Mouse (Mus musculus) neural tube, embryonic 13.5 days (tissue): ENCODE results near the gene Dzank1. TPM values are rescaled to one million over a fixed set of nuclear protein-coding genes. Genes with fewer than 3 reads are reported as not detected.

Experiments used
- ATAC-seq: fragments of 200-750 bp; cut with Nextera tagmentation; 2 replicates; pipeline ENCODE4 v1.8.0; 2017; ENCODE audit warnings: low read depth, mild to moderate bottlenecking, moderate TSS enrichment, moderate library complexity
- H3K27ac ChIP-seq: fragments of 300-500 bp; sonication (generic); replicated peaks from 2 replicates; pipeline ENCODE4 v1.5.1; 2015; ENCODE audit warnings: moderate library complexity, mild to moderate bottlenecking, inconsistent platforms
- H3K27me3 ChIP-seq: fragments of 300-500 bp; sonication (generic); 2 replicates; pipeline ENCODE4 v1.6.1; 2015; ENCODE audit warnings: mild to moderate bottlenecking, inconsistent platforms
- H3K36me3 ChIP-seq: fragments of 300-500 bp; sonication (generic); 2 replicates; pipeline ENCODE4 v1.6.1; 2015; ENCODE audit warnings: mild to moderate bottlenecking, inconsistent platforms
- H3K4me1 ChIP-seq: fragments of 300-500 bp; sonication (generic); replicated peaks from 2 replicates; pipeline ENCODE4 v1.6.1; 2015; ENCODE audit warnings: inconsistent platforms
- H3K4me2 ChIP-seq: fragments of 300-500 bp; sonication (generic); 2 replicates; pipeline ENCODE4 v1.6.1; 2015; ENCODE audit warnings: inconsistent platforms, mild to moderate bottlenecking, moderate library complexity
- H3K4me3 ChIP-seq: fragments of 300-500 bp; sonication (generic); 2 replicates; pipeline ENCODE4 v1.5.1; 2015; ENCODE audit warnings: mild to moderate bottlenecking, inconsistent platforms
- H3K9ac ChIP-seq: fragments of 300-500 bp; sonication (generic); 2 replicates; pipeline ENCODE4 v1.6.1; 2015; ENCODE audit warnings: moderate library complexity, mild to moderate bottlenecking, inconsistent platforms
- H3K9me3 ChIP-seq: fragments of 300-500 bp; sonication (generic); 2 replicates; pipeline ENCODE4 v1.6.1; 2016; ENCODE audit warnings: inconsistent platforms
- WGBS: fragments of 180-500 bp; shearing (Covaris S2); methylation state at CpG from one replicate; pipeline ENCODE4 v1.1.7; 2015; 5-methylcytosine and 5-hydroxymethylcytosine counted together
- polyA plus RNA-seq: library from polyadenylated mRNA; unstranded; fragments of >200 nt; fragmentation: Nextera tagmentation; extraction: Ambion mirVana; gene quantifications from 2 replicates; pipeline ENCODE4 v1.2.1, GENCODE M21; 2015

Dzank1 gene
- polyA plus RNA-seq, 1 experiment from 2014 or later, result 12.9 TPM

DNA sequence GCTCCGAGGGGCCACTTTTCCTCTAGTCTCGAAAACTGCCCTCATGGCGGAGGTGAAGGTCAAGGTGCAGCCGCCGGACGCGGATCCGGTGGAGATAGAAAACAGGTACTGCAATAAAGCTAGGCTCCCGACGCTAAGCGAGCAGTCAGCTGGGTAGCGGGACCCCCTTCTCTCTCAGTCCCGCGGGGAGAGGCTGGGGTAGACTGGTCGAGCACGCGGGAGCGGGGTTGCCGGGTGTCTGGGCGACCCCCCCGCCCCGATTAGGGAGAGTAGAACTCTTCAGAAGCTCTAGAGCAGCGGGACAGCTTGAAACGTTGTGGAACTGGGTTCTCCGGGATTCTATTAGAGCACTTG, 584 bp upstream of the Dzank1 start:
- 0 out of 2 replicates have a peak, but pooled peaks cover 6% of the 10 kb centered on the region for H3K27me3 ChIP-seq

DNA sequence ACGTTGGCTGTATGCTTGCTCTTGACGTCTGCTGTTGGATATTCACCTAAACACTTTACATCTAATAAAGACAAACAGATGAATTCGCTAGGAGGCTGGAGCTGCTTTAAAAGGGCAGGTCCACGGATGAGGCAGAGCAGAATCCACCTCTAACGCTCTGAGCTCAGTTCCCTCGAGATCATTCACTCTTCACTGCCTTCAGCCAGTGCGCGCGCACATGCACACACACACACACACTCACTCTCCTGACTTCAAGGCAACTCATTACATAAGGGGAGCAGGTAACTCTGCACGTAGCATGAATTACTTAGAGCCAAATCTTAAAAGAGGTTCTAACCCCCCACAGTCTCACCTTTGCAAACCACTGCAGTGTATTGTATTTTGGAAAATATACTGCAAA, 1.4 kb downstream of the Dzank1 start:
- H3K27ac ChIP-seq, result no peak overlapping the region
- H3K27me3 ChIP-seq, result 0 out of 2 replicates have a peak, but pooled peaks cover 6% of the 10 kb centered on the region
- H3K9me3 ChIP-seq, result no peaks in the 10 kb centered on the region
- peak overlapping the region; percentile 95; the same call in 1 of the 2 replicates for H3K4me3 ChIP-seq
- H3K9ac ChIP-seq, result peak overlapping the region; percentile 92
- peaks cover 31% of the 10 kb centered on the region for H3K4me1 ChIP-seq
- H3K4me2 ChIP-seq, result peak overlapping the region; percentile 96
- peaks cover 17% of the 10 kb centered on the region for H3K36me3 ChIP-seq
- ATAC-seq, result no peak
- WGBS, result 48% methylated on average over 10 of the region's 10 CpGs

More for the DNA sequence above, 584 bp upstream of the Dzank1 start:
- Histone ChIP-seq H3K9ac (peak overlapping the region; percentile 92), H3K9me3 (no peaks in the 10 kb centered on the region), H3K4me3 (peak overlapping the region; percentile 95), H3K4me2 (peak overlapping the region; percentile 96), H3K27ac (peak overlapping the region; percentile 97), H3K36me3 (peaks cover 19% of the 10 kb centered on the region), H3K4me1 (peaks cover 31% of the 10 kb centered on the region)
- ATAC-seq, result peak; percentile 68
- WGBS, result under 1% methylated on average over 25 of the region's 25 CpGs

DNA sequence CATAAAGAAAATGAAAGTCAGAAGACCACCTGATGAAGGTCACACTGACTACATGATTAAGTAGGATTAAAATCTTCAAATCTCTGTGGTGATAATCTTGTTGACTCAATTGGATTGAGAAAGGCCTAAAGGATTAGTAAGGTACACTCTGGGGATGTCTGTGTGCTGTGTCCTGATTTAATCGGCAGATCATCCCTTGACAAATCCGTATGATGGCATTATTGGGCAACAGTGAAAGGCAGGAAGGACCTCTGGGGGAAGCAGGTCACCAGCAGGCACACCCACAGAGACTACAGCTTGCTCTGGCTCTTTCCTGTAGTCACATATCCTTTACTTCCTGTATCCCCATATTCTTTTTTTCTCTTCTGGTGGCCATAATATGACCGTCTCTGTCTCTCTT, 7.4 kb downstream of the Dzank1 start:
- no peak overlapping the region for H3K4me3 ChIP-seq
- no peaks in the 10 kb centered on the region for H3K4me1 ChIP-seq
- no peak overlapping the region for H3K9ac ChIP-seq
- WGBS, result 78% methylated on average over 3 of the region's 3 CpGs
- no peaks in the 10 kb centered on the region for H3K9me3 ChIP-seq
- H3K27ac ChIP-seq, result no peak overlapping the region
- peaks cover 31% of the 10 kb centered on the region for H3K36me3 ChIP-seq
- no peak for ATAC-seq
- no peak overlapping the region for H3K4me2 ChIP-seq
- H3K27me3 ChIP-seq, result no peaks in the 10 kb centered on the region

DNA sequence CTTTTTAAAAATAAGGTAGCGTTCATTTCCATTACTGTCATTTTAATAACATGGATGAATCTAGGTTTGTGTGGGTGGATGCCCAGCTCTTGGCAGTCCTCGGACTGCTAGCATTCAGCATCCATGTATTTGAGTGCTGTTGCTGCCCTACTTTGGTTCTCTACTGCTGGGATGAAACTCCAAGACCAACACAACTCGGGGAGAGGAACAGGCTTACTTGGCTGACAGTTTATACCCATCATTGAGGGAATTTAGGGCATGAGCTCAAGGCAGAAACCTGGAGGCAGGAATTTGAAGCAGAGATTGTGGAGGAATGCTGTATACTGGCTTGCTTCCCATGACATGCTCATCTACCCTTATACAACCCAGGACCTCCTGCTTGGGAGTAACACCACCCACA, 12.6 kb downstream of the Dzank1 start:
- Histone ChIP-seq H3K4me3 (no peak overlapping the region), H3K36me3 (peaks cover 17% of the 10 kb centered on the region), H3K9me3 (no peaks in the 10 kb centered on the region), H3K9ac (no peak overlapping the region), H3K4me1 (no peaks in the 10 kb centered on the region), H3K4me2 (no peak overlapping the region), H3K27ac (no peak overlapping the region), H3K27me3 (no peaks in the 10 kb centered on the region)
- ATAC-seq, result no peak
- 86% methylated on average over 3 of the region's 3 CpGs for WGBS

DNA sequence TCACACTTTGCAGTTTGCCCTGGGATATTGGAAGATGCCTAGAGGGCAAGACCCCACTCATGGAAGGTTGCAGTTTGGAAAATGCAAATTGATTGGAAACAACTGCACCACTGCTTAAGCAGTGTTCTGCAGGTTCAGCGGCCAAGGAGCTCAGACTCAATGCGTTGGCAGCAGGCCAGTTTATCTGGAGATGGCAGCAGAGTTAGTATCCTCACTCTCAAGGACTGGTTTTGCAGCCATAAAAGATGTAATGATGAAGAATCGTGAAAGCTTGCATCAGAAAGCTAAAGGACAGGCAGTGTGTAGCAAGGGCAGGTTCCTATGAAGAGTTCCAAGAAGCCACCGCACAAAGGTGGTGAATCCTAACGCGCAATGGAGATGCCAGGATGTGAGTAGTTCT, 25.1 kb downstream of the Dzank1 start:
- H3K4me2 ChIP-seq, result no peak overlapping the region
- WGBS, result 92% methylated on average over 6 of the region's 6 CpGs
- no peaks in the 10 kb centered on the region for H3K4me1 ChIP-seq
- H3K27me3 ChIP-seq, result no peaks in the 10 kb centered on the region
- H3K27ac ChIP-seq, result no peak overlapping the region
- peaks cover 46% of the 10 kb centered on the region for H3K36me3 ChIP-seq
- H3K9me3 ChIP-seq, result no peaks in the 10 kb centered on the region
- H3K9ac ChIP-seq, result no peak overlapping the region
- no peak for ATAC-seq
- no peak overlapping the region for H3K4me3 ChIP-seq

DNA sequence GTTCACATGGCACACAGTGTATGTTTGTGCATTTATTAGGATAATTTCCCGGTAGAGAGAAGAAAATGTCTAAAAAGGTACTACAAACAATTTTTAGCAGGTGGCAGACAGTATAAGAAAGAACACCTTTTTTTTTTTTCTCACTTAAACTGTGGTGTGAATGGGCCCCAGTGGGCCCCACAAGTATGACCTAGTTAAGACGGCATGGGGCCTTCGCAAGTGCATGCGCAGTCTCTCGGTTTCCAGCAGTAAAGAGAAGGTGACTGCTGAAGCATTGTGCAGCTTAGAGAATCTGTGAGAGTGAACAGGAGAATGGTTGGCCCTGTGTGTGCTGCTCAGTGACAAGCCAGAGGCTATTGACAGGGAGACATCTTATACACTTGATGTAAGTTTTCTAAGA, 37.9 kb downstream of the Dzank1 start:
- Histone ChIP-seq H3K9ac (no peak overlapping the region), H3K36me3 (peaks cover 42% of the 10 kb centered on the region), H3K27ac (no peak overlapping the region), H3K27me3 (no peaks in the 10 kb centered on the region), H3K9me3 (no peaks in the 10 kb centered on the region), H3K4me2 (no peak overlapping the region), H3K4me3 (no peak overlapping the region), H3K4me1 (peaks cover 8% of the 10 kb centered on the region; the same call in 1 of the 2 replicates)
- 93% methylated on average over 5 of the region's 5 CpGs for WGBS
- ATAC-seq, result no peak

DNA sequence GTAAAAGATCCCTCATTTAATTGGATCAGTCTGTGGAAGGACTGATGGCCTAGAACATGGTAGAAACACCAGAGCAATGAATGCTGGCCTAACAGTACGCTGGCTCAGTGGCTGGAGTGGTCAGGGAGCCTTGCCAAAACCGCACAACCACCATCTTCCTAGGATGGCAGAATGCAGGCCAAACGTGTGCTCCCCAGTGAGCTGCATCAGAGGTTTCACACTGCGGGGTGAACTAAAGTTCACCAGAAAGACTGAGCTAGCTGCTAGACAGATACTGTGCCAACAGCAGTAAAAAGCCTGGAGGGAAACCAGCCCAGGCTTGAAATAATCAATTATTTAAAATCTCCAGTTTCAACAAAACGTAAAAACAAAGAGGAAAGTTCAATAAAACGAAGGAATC, 39.7 kb downstream of the Dzank1 start:
- peaks cover 8% of the 10 kb centered on the region; the same call in 1 of the 2 replicates for H3K4me1 ChIP-seq
- ATAC-seq, result peak; percentile 63; the same call in 1 of the 2 replicates
- H3K27ac ChIP-seq, result no peak overlapping the region
- no peaks in the 10 kb centered on the region for H3K27me3 ChIP-seq
- 60% methylated on average over 6 of the region's 6 CpGs for WGBS
- no peaks in the 10 kb centered on the region for H3K9me3 ChIP-seq
- H3K4me2 ChIP-seq, result no peak overlapping the region
- H3K4me3 ChIP-seq, result no peak overlapping the region
- peaks cover 47% of the 10 kb centered on the region for H3K36me3 ChIP-seq
- no peak overlapping the region for H3K9ac ChIP-seq

DNA sequence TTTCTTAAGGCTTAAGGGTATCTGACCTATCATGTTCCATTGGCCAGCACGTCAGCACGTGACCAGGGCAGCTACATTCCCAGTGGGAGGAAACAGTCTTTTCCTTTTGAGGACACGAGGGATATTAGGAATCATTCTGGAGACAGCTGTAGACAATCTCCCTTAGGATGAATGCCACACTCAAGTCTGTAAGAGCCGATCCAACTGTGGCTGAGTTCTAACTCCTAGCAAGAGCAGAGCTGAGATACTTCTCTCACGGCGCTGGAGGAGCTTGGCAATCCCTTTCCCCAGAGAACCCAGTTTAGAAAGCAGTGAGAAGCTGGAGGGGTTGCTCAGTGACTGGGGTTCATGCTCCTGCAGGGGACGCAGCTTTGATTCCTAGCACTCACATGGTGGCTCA, 41.8 kb downstream of the Dzank1 start:
- ATAC-seq, result no peak
- 87% methylated on average over 7 of the region's 7 CpGs for WGBS
- peaks cover 61% of the 10 kb centered on the region for H3K36me3 ChIP-seq

DNA sequence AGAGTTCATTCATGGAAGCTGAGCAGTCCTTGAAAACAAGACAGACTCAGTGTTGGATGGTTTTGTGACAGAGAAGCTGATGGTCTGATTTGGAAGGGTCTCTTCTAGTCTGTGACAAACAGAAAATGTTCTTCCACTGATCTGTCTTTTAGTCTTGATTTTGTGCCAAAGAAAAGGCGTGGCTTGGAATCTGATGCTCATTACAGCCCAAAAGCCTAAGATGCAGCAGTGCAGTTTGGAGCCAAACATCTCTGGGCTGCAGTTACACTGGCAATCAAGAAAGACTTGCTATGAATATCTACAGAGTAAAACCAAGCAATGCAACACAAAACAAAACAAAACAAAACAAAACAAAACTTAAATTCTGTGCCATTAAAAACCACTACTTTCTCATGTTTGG, 43.1 kb downstream of the Dzank1 start:
- no peak overlapping the region for H3K9ac ChIP-seq
- H3K9me3 ChIP-seq, result no peaks in the 10 kb centered on the region
- H3K36me3 ChIP-seq, result peaks cover 66% of the 10 kb centered on the region
- ATAC-seq, result no peak
- no peak overlapping the region for H3K4me3 ChIP-seq
- peaks cover 8% of the 10 kb centered on the region; the same call in 1 of the 2 replicates for H3K4me1 ChIP-seq
- no peaks in the 10 kb centered on the region for H3K27me3 ChIP-seq
- no peak overlapping the region for H3K4me2 ChIP-seq
- 63% methylated on average over 1 of the region's 1 CpGs for WGBS
- no peak overlapping the region for H3K27ac ChIP-seq

More for the DNA sequence above, 41.8 kb downstream of the Dzank1 start:
- peaks cover 8% of the 10 kb centered on the region; the same call in 1 of the 2 replicates for H3K4me1 ChIP-seq
- no peak overlapping the region for H3K4me3 ChIP-seq
- H3K27me3 ChIP-seq, result no peaks in the 10 kb centered on the region
- H3K9ac ChIP-seq, result no peak overlapping the region
- no peaks in the 10 kb centered on the region for H3K9me3 ChIP-seq
- H3K27ac ChIP-seq, result no peak overlapping the region
- H3K4me2 ChIP-seq, result no peak overlapping the region

DNA sequence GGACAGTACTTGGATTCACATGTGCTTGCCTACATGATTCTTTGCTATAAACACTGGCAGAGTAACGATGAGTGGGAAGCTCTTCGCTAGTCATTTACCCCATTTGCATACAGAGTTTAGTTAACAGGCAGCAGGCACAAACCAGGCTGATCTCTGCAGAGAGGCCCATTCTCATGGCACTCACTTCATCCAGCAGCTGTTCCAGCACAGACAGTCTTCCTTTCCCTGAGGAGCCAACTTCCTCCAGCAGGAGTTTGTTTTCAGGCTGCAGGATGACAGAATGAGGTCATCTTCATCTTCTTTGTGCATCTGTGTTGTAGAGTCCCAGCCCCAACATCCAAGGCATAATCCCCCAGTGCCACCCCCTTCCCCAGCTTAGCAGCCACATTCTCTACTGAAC, 47.8 kb downstream of the Dzank1 start:
- 77% methylated on average over 2 of the region's 2 CpGs for WGBS
- no peak overlapping the region for H3K9ac ChIP-seq
- H3K9me3 ChIP-seq, result no peaks in the 10 kb centered on the region
- no peaks in the 10 kb centered on the region for H3K27me3 ChIP-seq
- H3K27ac ChIP-seq, result no peak overlapping the region
- peaks cover 55% of the 10 kb centered on the region for H3K36me3 ChIP-seq
- no peaks in the 10 kb centered on the region for H3K4me1 ChIP-seq
- H3K4me3 ChIP-seq, result no peak overlapping the region
- ATAC-seq, result no peak
- H3K4me2 ChIP-seq, result no peak overlapping the region

DNA sequence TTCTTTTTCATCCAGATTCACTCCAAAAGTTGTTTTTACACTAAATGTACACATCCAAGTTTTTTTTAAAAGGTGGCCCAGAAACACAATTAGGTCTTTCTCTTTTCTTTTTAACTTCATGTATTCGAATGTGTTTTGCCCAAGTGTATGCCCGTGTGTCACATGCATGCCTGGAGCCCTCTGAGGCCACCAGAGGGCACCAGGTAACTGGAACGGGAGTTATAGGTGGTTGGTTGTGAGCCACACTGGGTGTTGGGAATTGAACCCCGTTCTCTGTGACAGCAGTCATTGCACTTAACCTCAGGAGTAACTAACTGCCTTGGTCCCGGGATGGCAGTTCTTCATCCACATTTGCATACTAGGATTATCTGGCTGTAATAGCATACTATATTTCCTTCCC, 60.0 kb downstream of the Dzank1 start:
- no peaks in the 10 kb centered on the region for H3K27me3 ChIP-seq
- no peak overlapping the region for H3K27ac ChIP-seq
- no peaks in the 10 kb centered on the region for H3K9me3 ChIP-seq
- H3K4me3 ChIP-seq, result no peak overlapping the region
- no peak overlapping the region for H3K9ac ChIP-seq
- 77% methylated on average over 5 of the region's 5 CpGs for WGBS
- no peak for ATAC-seq
- H3K4me1 ChIP-seq, result no peaks in the 10 kb centered on the region
- H3K4me2 ChIP-seq, result no peak overlapping the region
- H3K36me3 ChIP-seq, result peaks cover 23% of the 10 kb centered on the region

DNA sequence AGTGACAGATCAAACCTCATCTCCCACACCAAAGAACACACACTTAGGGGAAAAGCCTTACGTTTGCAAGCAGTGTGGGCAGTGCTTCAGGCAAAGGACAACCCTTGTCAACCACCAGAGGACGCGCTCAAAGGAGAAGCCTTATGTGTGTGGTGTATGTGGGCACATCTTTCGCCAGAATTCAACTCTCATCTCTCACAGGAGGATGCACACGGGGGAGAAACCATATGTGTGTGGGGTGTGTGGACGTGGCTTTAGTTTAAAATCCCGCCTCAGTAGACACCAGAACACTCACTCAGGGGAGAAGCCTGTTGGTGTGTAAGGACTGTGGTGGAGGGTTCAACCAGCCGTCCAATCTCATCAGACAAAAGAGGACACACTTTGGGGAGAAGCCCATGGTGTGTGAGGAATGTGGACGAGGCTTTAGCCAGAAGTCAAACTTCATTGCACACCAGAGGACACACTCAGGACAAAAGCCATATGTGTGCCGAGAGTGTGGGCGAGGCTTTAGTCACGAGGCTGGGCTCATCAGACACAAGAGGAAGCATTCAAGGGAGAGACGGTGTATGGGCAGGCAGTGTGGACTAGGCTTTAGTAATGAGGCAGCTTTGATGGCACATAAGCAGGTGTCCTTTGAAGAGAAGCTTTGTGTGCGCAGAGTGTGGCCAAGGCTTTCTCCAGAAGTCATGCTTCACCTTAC, 61.2 kb downstream of the Dzank1 start:
- WGBS, result 83% methylated on average over 14 of the region's 14 CpGs
- no peak for ATAC-seq
- Histone ChIP-seq H3K4me2 (no peak overlapping the region), H3K9ac (no peak overlapping the region), H3K4me1 (no peaks in the 10 kb centered on the region), H3K36me3 (peaks cover 12% of the 10 kb centered on the region), H3K4me3 (no peak overlapping the region), H3K9me3 (no peaks in the 10 kb centered on the region), H3K27ac (no peak overlapping the region), H3K27me3 (0 out of 2 replicates have a peak, but pooled peaks cover 2% of the 10 kb centered on the region)
